Mouse (Mus musculus) embryo, embryonic 9.5 days (tissue): Measurements from ENCODE around the gene Per1.
A peak's percentile ranks its signal among the peaks of the same experiment; 100 is the strongest.

ENCODE experiments used
- DNase-seq: peaks from one replicate; pipeline ENCODE4 v3.0.0-alpha.2; 2017; ENCODE audit errors: extremely low spot score

Gene Per1

DNA sequence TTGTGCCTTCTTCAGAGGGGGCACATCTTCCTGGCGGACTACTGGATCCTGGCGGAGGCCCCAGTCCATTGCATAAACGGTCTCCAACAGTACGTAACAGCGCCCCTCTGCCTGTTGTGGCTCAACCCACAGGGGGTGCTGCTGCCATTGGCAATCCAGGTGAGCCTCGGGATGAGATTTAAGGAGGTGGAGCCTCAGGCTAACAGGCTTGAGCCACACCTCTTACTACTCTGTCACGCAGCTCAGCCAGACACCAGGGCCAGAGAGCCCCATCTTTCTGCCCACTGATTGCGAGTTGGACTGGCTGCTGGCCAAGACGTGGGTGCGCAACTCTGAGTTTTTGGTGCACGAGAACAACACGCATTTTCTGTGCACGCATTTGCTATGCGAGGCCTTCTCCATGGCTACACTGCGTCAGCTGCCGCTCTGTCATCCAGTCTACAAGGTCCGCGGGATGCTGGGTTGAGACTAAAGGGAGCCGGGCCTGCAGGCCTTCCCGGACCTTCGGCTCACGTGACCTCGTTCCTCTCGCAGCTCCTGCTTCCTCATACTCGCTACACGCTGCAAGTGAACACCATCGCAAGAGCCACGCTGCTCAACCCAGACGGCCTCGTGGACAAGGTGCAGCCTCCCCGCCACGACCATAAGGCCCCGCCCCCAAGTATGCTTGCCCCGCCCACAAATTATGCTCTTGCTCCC lies 39.1 kb downstream of the Per1 start:
- DNase-seq, result peak; percentile 59

DNA sequence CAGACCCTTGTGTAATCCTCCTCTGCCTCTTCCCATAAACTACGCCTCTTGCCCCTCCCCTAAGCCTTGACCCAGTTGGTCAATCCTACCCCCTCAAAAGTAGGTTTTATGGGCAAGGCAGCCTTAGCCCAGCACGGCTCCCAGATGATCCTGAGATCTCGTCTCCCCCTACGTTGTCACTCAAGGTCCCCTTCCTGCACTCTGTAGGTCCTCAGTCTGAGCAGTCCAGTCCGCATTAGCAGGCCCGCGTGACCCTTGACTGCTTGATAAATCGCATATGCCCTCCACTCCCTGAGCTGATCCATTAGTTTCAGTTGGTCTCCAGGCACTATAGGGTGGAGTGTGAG lies 39.6 kb downstream of the Per1 start:
- DNase-seq, result no peak

DNA sequence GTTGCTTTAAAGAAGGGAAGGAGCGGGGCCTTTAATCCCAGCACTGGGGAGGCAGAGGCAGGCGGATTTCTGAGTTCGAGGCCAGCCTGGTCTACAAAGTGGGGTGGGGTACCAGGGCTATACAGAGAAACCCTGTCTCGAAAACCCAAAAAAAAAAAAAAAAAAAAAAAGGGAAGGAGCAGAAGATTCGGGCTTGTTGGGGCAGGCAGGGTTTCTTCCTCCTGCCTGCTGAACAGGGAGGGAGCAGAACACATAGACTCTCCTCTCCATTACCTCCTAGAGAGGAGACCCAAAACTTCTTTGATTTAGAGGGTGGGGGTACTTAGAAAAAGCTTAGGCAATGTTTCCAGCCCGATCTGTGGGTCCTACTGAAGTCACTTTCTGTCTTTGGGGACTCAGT lies 40.3 kb downstream of the Per1 start:
- no peak for DNase-seq

DNA sequence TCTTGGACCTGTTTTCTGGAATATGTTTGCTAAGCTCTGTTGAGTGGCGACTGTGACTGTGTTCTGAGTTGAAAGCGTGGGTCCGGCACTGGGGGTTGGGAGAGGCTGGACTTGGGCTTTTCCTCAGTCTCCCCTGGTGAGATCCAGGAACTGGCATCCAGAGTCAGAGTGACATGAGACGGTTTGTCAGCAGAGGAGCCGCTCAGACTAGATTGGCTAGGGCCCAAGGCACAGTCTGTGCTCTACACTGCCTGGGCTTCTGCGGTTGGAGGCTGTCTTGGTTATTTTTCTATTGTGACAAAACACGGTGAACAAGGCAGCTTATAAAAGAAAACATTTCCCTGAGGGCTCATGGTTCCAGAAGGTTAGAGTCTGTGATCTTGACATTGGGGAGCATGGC lies 52.5 kb downstream of the Per1 start:
- no peak for DNase-seq

GRCm38 (mm10) chr11:69148451-69148960 lies 53.5 kb downstream of the Per1 start:
- no peak for DNase-seq

GRCm38 (mm10) chr11:69149728-69150127 lies 54.7 kb downstream of the Per1 start:
- DNase-seq, result no peak

DNA sequence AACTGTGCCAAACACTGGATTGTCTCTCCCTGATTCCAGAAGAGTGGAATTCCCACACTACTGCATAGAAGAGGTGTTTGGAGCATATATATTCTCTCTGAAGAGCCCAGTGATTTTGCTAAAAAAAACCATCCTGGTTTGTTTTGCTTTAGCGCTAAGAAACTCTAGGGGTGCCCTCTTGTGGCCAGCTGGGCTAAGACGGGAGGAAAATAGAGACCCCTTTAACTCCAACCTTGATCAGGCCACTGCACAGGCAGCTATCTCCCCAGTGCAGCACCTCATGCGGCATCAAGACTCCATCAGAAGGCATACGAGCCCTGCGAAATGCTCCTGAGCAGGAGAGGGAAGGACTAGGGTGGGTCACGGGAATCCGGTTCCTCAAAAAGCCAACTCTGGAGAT lies 55.4 kb downstream of the Per1 start:
- peak; percentile 66 for DNase-seq

DNA sequence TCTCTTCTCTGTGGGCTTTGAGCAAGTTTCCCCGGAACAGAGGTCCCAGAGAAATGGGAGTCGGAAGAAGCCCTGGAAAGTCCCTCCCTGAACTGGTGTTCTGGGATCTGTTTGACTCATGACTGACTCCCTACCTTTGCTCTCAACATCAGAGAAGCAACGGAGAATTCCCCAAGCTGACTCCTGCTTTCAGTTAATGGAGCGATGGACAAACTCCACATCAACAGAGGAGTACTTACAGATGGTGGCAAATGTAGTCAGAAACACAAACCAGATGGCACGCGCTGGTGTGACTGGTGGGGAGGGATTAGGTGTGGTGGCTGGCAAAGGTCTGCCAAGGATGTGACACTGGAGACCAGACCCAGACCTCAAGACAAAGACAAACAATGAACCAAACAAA lies 56.0 kb downstream of the Per1 start:
- no peak for DNase-seq

DNA sequence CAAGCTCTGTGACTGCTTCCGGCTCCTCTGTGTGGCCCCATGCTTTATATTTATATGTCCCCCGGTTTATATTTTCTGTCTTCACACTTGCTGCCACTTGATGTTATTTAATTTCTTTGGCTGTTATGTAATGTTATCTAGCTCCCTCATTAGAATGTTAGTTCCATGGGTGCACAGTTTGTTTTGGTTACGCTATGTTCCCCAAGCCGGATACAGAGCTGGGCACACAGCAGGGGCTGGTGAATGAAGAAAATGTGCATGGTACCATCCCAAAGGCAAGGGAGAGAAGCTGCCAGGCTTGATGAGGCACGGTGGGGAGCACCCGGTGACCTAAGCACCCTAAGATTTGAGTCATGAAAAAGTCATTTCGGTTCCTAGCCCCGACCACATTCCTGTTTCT lies 58.8 kb downstream of the Per1 start:
- no peak for DNase-seq

DNA sequence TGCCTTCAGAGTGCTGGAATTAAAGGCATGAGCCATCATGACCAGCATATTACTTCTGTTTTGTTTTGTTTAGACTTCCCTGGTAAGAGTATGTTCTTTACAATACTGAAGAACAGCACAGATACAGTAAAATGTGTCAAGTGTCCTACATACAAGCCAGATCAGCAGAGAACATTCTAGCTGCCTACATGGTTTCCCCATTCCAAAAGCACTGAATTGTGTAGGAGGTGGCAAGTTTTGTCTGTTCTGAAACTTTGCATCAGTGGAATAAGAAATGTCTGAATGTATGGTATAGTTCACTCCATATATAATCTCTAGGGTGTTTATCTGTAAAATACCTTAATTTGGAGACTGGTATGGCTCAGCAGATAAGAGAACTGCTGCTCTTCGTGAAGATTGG lies 60.3 kb downstream of the Per1 start:
- no peak for DNase-seq

DNA sequence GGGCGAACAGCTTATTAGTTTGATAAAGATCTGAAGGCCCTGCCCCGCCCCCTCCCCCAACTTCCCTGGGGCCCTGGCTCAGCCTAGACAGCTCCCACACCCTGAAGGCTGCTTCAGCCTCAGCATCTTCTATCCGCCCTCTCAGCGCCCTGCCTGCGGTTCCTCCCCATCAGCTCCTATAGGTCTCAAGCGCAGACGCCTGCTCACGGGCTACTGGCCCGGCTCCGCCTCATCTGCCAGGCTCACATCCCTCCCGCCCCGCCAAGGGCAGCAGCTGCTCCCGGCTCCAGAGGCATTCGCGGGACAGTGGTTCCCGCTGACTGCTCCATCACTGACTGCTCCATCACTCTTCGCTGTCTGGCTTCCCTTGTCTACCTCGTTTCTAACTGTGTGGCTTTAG lies 61.8 kb downstream of the Per1 start, which contains the start of gene Alox12b:
Gene Alox12b (plus strand): TSS at position 190 of the 400 bp plus-strand sequence.
- peak; percentile 23 for DNase-seq
